Mouse (Mus musculus) lung, postnatal 0 days (tissue): ENCODE measurements around the gene Trmt2b. TPM values are rescaled to one million over a fixed set of nuclear protein-coding genes. Genes with fewer than 3 reads are reported as not detected.

ENCODE experiments used
- ATAC-seq: fragments of 200-750 bp; cut with Nextera tagmentation; 2 replicates; pipeline ENCODE4 v1.8.0; 2017; ENCODE audit warnings: moderate library complexity
- DNase-seq: peaks from one replicate; pipeline ENCODE4 v3.0.0-alpha.2; 2016; ENCODE audit warnings: low spot score
- H3K27ac ChIP-seq: fragments of 300-500 bp; sonication (generic); 2 replicates; pipeline ENCODE4 v1.5.1; 2014; ENCODE audit warnings: antibody characterized with exemption, mild to moderate bottlenecking, low read length, mixed read lengths
- H3K27me3 ChIP-seq: fragments of 300-500 bp; sonication (generic); replicated peaks from 2 replicates; pipeline ENCODE4 v1.6.1; 2014; ENCODE audit warnings: low read length, mixed read lengths; ENCODE audit not compliant: insufficient read depth
- H3K36me3 ChIP-seq: fragments of 300-500 bp; sonication (generic); 2 replicates; pipeline ENCODE4 v1.6.1; 2014; ENCODE audit warnings: low read length, mixed read lengths; ENCODE audit not compliant: insufficient read depth
- H3K4me1 ChIP-seq: fragments of 300-500 bp; sonication (generic); 2 replicates; pipeline ENCODE4 v1.6.1; 2014; ENCODE audit warnings: antibody characterized with exemption, low read depth, low read length, mixed read lengths; ENCODE audit not compliant: insufficient read depth
- H3K4me2 ChIP-seq: fragments of 300-500 bp; sonication (generic); replicated peaks from 2 replicates; pipeline ENCODE4 v1.6.1; 2014; ENCODE audit warnings: low read depth, mild to moderate bottlenecking, low read length, moderate library complexity, mixed read lengths
- H3K4me3 ChIP-seq: fragments of 300-500 bp; sonication (generic); 2 replicates; pipeline ENCODE4 v1.5.1; 2014; ENCODE audit warnings: low read depth, low read length
- H3K9ac ChIP-seq: fragments of 300-500 bp; sonication (generic); replicated peaks from 2 replicates; pipeline ENCODE4 v1.6.1; 2014; ENCODE audit warnings: low read depth, mild to moderate bottlenecking
- H3K9me3 ChIP-seq: fragments of 300-500 bp; sonication (generic); 2 replicates; pipeline ENCODE4 v1.6.1; 2016; ENCODE audit warnings: low read length, mixed read lengths
- CTCF ChIP-seq: IDR thresholded peaks from 2 replicates; pipeline ENCODE4 v1.5.1; 2016; ENCODE audit warnings: antibody characterized with exemption, mild to moderate bottlenecking
- EP300 ChIP-seq: IDR thresholded peaks from 2 replicates; pipeline ENCODE4 v1.6.1; 2016; ENCODE audit warnings: antibody characterized with exemption, mild to moderate bottlenecking, control low read depth
- whole genome bisulfite sequencing: fragments of 180-500 bp; shearing (Covaris S2); extraction: QIAGEN DNeasy Blood & Tissue Kit; methylation state at CpG from one replicate; pipeline ENCODE4 v1.1.7; 2014; 5-methylcytosine and 5-hydroxymethylcytosine counted together
- polyA plus RNA-seq: library from polyadenylated mRNA; unstranded; fragments of >200 nt; fragmentation: Nextera tagmentation; extraction: Ambion mirVana; gene quantifications from 2 replicates; pipeline ENCODE4 v1.2.1, GENCODE M21; 2015

Gene Trmt2b
- polyA plus RNA-seq, 1 experiment from 2014 or later = 9.2 TPM

DNA sequence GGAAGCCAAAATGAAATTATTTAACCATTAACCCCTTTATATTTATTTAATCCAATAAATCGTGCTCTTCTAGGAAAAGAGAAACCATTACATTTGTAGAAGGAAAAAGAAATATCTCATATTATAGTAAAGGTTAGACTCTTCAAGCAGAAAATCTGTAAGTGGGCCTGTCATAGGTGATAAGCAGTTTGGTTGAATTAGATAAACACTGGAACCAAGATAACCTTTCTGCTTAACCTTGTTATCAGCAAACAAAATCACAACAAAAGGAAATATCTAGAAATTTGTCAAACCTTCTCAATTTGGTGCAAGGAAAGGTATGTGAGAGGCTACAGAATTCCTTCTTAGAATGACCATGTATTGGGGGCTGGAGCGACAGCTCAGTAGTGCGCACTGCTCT is 3.7 kb upstream of the Trmt2b start:
- H3K9me3 ChIP-seq = no peaks in the 10 kb centered on the region
- no peak overlapping the region for H3K9ac ChIP-seq
- TF ChIP-seq CTCF = no peak
- no peak for TF ChIP-seq EP300
- H3K27ac ChIP-seq = no peak overlapping the region
- H3K36me3 ChIP-seq = no peaks in the 10 kb centered on the region
- ATAC-seq (no peak), DNase-seq (no peak)
- WGBS = 75% methylated on average over 3 of the region's 3 CpGs
- no peak overlapping the region for H3K4me3 ChIP-seq
- no peaks in the 10 kb centered on the region for H3K4me1 ChIP-seq
- H3K27me3 ChIP-seq = no peaks in the 10 kb centered on the region
- H3K4me2 ChIP-seq = no peak overlapping the region

DNA sequence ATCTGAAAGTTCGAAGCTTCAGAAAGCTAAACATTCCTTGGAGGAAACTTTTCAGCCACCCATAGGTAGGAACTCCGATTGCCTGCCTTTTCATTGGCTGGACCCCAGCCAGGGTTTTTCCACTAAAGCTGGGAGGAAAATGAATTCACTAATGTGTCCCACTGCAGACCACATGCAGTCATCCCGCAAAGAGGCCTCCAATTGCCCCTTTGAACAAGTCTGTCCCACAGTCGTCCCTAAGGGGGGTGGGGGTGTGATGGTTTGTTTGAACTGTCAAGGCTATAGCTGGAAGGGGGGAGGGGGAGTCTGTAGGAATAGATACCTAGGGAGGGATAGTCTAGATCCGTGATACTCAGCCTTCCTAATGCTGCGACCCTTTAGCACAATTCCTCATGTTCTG is 1.1 kb downstream of the Trmt2b start:
- DNase-seq = no peak
- Histone ChIP-seq H3K36me3 (no peaks in the 10 kb centered on the region), H3K9me3 (no peaks in the 10 kb centered on the region), H3K4me2 (peak overlapping the region; percentile 46; the same call in 1 of the 2 replicates), H3K4me3 (no peak overlapping the region), H3K4me1 (no peaks in the 10 kb centered on the region), H3K27me3 (no peaks in the 10 kb centered on the region), H3K27ac (no peak overlapping the region), H3K9ac (no peak overlapping the region)
- TF ChIP-seq CTCF = no peak
- TF ChIP-seq EP300 = no peak
- no peak for ATAC-seq
- WGBS = 15% methylated on average over 6 of the region's 6 CpGs

GRCm38 (mm10) chrX:134262129-134262528 is 14.7 kb downstream of the Trmt2b start:
- no peak overlapping the region for H3K27ac ChIP-seq
- no peak overlapping the region for H3K4me2 ChIP-seq
- H3K9me3 ChIP-seq = no peaks in the 10 kb centered on the region
- H3K4me1 ChIP-seq = no peaks in the 10 kb centered on the region
- no peak for ATAC-seq
- DNase-seq = no peak
- TF ChIP-seq EP300 (no peak), CTCF (no peak)
- H3K36me3 ChIP-seq = no peaks in the 10 kb centered on the region
- H3K27me3 ChIP-seq = no peaks in the 10 kb centered on the region
- H3K9ac ChIP-seq = no peak overlapping the region
- no peak overlapping the region for H3K4me3 ChIP-seq
- 83% methylated on average over 11 of the region's 11 CpGs for WGBS

DNA sequence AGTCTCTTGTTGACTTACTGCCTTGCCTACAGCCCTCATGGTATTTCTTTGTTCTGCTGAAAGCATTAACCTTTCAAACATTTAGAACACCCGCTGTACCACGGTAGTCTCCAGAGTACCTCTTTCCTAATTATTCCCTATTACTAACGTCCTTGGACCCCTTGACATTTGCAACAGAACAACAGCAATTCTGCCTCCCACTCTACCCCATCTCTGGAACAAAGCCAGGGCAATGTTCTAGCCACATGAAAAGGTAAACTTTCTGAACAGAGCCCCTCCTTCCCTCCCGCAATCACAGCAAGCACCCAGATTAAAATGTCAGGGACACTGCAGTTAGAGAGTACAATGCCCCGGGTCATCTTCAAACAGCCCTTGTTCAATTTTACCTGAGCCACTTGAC is 15.6 kb downstream of the Trmt2b start:
- no peaks in the 10 kb centered on the region for H3K27me3 ChIP-seq
- WGBS = 62% methylated on average over 5 of the region's 5 CpGs
- TF ChIP-seq CTCF = no peak

DNA sequence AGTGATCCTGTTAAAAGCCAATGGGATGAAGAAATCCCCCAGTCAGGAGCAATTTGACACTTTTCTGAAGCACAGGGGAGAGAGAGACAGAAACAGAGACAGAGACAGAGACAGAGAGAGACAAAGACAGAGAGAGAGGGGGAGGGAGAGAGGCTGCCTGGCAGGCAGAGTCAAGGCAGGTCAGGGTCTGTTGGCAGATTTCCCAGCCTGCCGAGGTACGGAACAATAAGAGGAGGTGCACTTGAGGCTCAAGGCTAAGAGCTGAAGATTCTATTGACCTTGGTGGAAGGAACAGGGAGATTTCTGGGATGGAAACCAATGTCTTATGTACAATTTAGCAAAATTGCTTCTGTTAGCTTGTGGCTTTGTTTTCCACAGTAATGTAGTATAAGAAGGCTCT is 28.6 kb downstream of the Trmt2b start:
- WGBS = 38% methylated on average over 2 of the region's 2 CpGs

More for the DNA sequence above, 15.6 kb downstream of the Trmt2b start:
- DNase-seq = no peak
- Histone ChIP-seq H3K36me3 (no peaks in the 10 kb centered on the region), H3K4me1 (no peaks in the 10 kb centered on the region), H3K4me3 (no peak overlapping the region), H3K9ac (no peak overlapping the region), H3K4me2 (no peak overlapping the region), H3K9me3 (no peaks in the 10 kb centered on the region), H3K27ac (no peak overlapping the region)
- ATAC-seq = no peak

GRCm38 (mm10) chrX:134245946-134246345 is 30.8 kb downstream of the Trmt2b start:
- DNase-seq (no peak), ATAC-seq (no peak)
- H3K27ac ChIP-seq = no peak overlapping the region
- no peak overlapping the region for H3K9ac ChIP-seq
- no peak overlapping the region for H3K4me3 ChIP-seq
- H3K9me3 ChIP-seq = no peaks in the 10 kb centered on the region
- 70% methylated on average over 10 of the region's 10 CpGs for WGBS
- H3K4me2 ChIP-seq = no peak overlapping the region
- TF ChIP-seq CTCF (no peak), EP300 (no peak)
- no peaks in the 10 kb centered on the region for H3K4me1 ChIP-seq
- no peaks in the 10 kb centered on the region for H3K27me3 ChIP-seq
- H3K36me3 ChIP-seq = no peaks in the 10 kb centered on the region

More for the DNA sequence above, 28.6 kb downstream of the Trmt2b start:
- H3K4me2 ChIP-seq = no peak overlapping the region
- no peak for ATAC-seq
- no peak for DNase-seq
- TF ChIP-seq CTCF (no peak), EP300 (no peak)
- H3K36me3 ChIP-seq = no peaks in the 10 kb centered on the region
- no peaks in the 10 kb centered on the region for H3K4me1 ChIP-seq
- no peak overlapping the region for H3K4me3 ChIP-seq
- no peak overlapping the region for H3K27ac ChIP-seq
- H3K9me3 ChIP-seq = no peaks in the 10 kb centered on the region
- H3K9ac ChIP-seq = no peak overlapping the region
- no peaks in the 10 kb centered on the region for H3K27me3 ChIP-seq

DNA sequence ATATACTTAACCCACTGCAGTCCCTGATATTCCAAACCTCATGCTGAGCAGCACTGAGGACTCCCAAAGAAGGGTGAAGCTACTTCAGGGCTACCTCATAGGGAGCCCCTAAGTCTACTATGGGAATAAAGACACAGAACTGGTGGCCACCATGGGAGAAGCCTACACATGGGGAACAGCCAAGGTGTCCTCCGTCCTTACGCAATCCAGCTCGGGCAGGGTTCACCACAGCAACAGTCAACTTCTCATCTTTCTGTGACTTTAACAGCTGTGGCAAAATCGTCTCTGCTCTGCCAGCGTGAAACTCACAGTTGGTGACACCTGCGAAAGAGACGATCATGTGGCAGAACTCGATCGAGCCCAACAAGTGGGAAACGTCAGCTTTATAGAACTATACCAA is 38.5 kb downstream of the Trmt2b start:
- H3K9me3 ChIP-seq = no peaks in the 10 kb centered on the region
- ATAC-seq (no peak), DNase-seq (no peak)
- WGBS = 87% methylated on average over 10 of the region's 10 CpGs
- H3K36me3 ChIP-seq = no peaks in the 10 kb centered on the region
- H3K27me3 ChIP-seq = no peaks in the 10 kb centered on the region
- H3K9ac ChIP-seq = no peak overlapping the region
- TF ChIP-seq EP300 (no peak), CTCF (no peak)
- no peak overlapping the region for H3K4me3 ChIP-seq
- H3K4me2 ChIP-seq = no peak overlapping the region
- H3K27ac ChIP-seq = no peak overlapping the region
- no peaks in the 10 kb centered on the region for H3K4me1 ChIP-seq
